ENCODE assay signal across 8 mouse cellular contexts in the genomic region with DNA sequence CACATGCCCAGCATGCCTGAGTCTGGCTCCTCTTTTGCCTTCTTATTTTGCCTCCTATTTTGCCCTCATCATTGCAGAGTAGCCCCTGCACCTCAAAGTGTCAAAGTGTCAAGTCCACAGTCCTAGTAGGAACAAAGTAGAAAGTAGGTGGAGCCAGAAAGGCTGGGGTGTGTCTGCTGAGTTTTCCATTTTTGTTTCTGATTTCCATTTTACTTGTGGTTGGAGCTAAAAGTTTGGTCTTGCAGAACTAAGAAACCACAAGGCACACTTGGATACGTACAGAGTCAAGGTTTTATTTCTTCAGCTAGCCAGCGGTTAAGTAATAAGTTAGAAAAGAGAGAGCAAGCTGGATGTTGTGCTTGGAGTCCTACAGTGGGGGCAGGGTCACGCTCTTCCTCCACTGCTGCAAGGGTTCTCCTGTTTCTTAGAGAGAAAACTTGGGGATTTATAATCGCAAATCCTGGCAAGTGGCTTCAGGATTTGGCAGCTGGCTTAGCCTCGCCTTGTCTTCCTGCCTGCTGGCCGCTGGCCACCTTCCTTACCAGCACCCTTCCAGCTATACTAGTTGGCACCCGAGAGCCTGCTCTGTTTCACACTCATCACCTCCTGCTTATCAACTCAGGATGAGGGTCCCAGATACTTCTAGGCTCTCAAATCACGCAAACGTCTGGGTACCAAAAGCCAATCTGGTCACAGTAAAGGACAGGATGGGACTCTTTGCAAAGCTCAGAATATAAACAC. TPM values are rescaled to one million over a fixed set of nuclear protein-coding genes. Genes with fewer than 3 reads are reported as not detected.
DNase-seq lines count a peak whose midpoint lies in the region; TF ChIP-seq lines count a peak whose summit lies in the region.
"Had no signal": no experiment of that assay in that cellular context is flagged by ENCODE, and none has a peak within 500 bp of the region (broad histone marks: within the 10 kb centered on the region; RNA-seq: fewer than 3 reads in every experiment).

No protein-coding gene starts in this region.

- intact Hi-C loops in heart, adult 2 months (cut with DNase I): loop anchor here (5.0 kb wide), 1 partner anchor 173 kb away; no protein-coding TSS in a partner anchor

- no peak overlapping the region for H3K9ac ChIP-seq in heart, adult 2 months (ENCODE audit: low read depth, low read length)
- H3K9ac ChIP-seq: hindbrain, embryonic 15.5 days had no signal

- H3K4me3 ChIP-seq in heart, embryonic 10.5 days: no peak overlapping the region
- no peak overlapping the region for H3K4me3 ChIP-seq in heart, adult 2 months
- H3K4me3 ChIP-seq: hindbrain, embryonic 15.5 days had no signal

- TF ChIP-seq EP300 in heart, adult 2 months (IDR thresholded peaks at IDR 0.05; ENCODE audit: insufficient read depth, low read depth, low read length): no peak

- 47% methylated on average over 9 of the region's 9 CpGs for WGBS in heart, embryonic 10.5 days
- WGBS in heart, adult 2 months: 26% methylated on average over 9 of the region's 9 CpGs

- H3K79me2 ChIP-seq in heart, adult 2 months (replicated peaks; ENCODE audit: control insufficient read depth, insufficient read depth, low read length): no peaks in the 10 kb centered on the region

- H3K4me1 ChIP-seq in heart, embryonic 10.5 days: peaks cover 12% of the 10 kb centered on the region
- peaks cover 1% of the 10 kb centered on the region; the same call in 1 of the 2 replicates for H3K4me1 ChIP-seq in heart, adult 2 months (ENCODE audit: control insufficient read depth, insufficient read depth, low read length)

- no peak for TF ChIP-seq CTCF in heart, adult 2 months (IDR thresholded peaks at IDR 0.05)

- peak; percentile 97 for DNase-seq in heart, adult 11 months
- DNase-seq in heart, embryonic 10.5 days (ENCODE audit: low spot score): no peak
- DNase-seq in right cerebral cortex, postnatal 10 days (ENCODE audit: low spot score in 2 of 2): peak; percentile 81 to 83
- no peak for DNase-seq in right cerebral cortex, adult 2 months (ENCODE audit: low spot score in 2 of 2)
- peak; percentile 51 to 76 for DNase-seq in heart, adult 2 months
- DNase-seq in T-cell, adult 2 months (ENCODE audit: low spot score): no peak
- DNase-seq in gastrocnemius, postnatal 25 days: no peak

- H3K27me3 ChIP-seq in heart, embryonic 10.5 days (ENCODE audit: insufficient read depth, poor library complexity, severe bottlenecking): peaks cover 35% of the 10 kb centered on the region
- peaks cover 3% of the 10 kb centered on the region for H3K27me3 ChIP-seq in heart, adult 2 months (ENCODE audit: control insufficient read depth, insufficient read depth, low read length)
- H3K27me3 ChIP-seq: hindbrain, embryonic 15.5 days had no signal

- no peak overlapping the region for H3K27ac ChIP-seq in heart, embryonic 10.5 days
- peak overlapping the region; percentile 52 for H3K27ac ChIP-seq in heart, adult 2 months
- H3K27ac ChIP-seq: hindbrain, embryonic 15.5 days had no signal

- no peaks in the 10 kb centered on the region for H3K36me3 ChIP-seq in heart, embryonic 10.5 days
- H3K36me3 ChIP-seq in heart, adult 2 months (ENCODE audit: control insufficient read depth, insufficient read depth, low read length): no peaks in the 10 kb centered on the region
- H3K36me3 ChIP-seq: hindbrain, embryonic 15.5 days had no signal

- no peaks in the 10 kb centered on the region for H3K9me3 ChIP-seq in heart, embryonic 10.5 days
- H3K9me3 ChIP-seq: hindbrain, embryonic 15.5 days had no signal

- TF ChIP-seq POLR2A in heart, adult 2 months (IDR thresholded peaks at IDR 0.05; ENCODE audit: insufficient read depth, low read depth, low read length): no peak

RNA-seq across cellular contexts. Expression of a gene that starts 19.6 kb away (rescaled TPM):
- polyA plus RNA-seq in heart, embryonic 10.5 days (2016; fragmentation: Nextera tagmentation; extraction: Ambion mirVana): 22.5 and 41.8 TPM in 2 replicates
- total RNA-seq in heart, adult 2 months (2021): 1 to 10 TPM; 4.3 to 4.6 TPM
- 7.4 and 8.7 TPM in 2 replicates for polyA plus RNA-seq in heart, adult 2 months (2012; rRNA removed)
- 1 to 10 TPM in 1 of 2 experiments, under 1 TPM in 1; 0.97 to 1.9 TPM for total RNA-seq in gastrocnemius, postnatal 25 days (2021)

RNA-seq across cellular contexts. Expression of a gene that starts 25.7 kb away (rescaled TPM):
- 0.24 and 0.28 TPM in 2 replicates for polyA plus RNA-seq in heart, embryonic 10.5 days (2016; fragmentation: Nextera tagmentation; extraction: Ambion mirVana)
- total RNA-seq in heart, adult 2 months (2021): under 1 TPM; 0.50 to 0.84 TPM
- 0.61 and 0.96 TPM in 2 replicates for polyA plus RNA-seq in heart, adult 2 months (2012; rRNA removed)
- total RNA-seq in gastrocnemius, postnatal 25 days (2021): under 1 TPM; 0.15 to 0.16 TPM

RNA-seq across cellular contexts. Expression of a gene that starts 35.6 kb away (rescaled TPM):
- polyA plus RNA-seq in heart, embryonic 10.5 days (2016; fragmentation: Nextera tagmentation; extraction: Ambion mirVana): 31.6 and 34.9 TPM in 2 replicates
- 10 to 100 TPM; 17.8 to 20.6 TPM for total RNA-seq in heart, adult 2 months (2021)
- 38.3 and 45.2 TPM in 2 replicates for polyA plus RNA-seq in heart, adult 2 months (2012; rRNA removed)
- total RNA-seq in gastrocnemius, postnatal 25 days (2021): 10 to 100 TPM; 10.7 to 11.1 TPM

RNA-seq across cellular contexts. Expression of a gene that starts 57.0 kb away (rescaled TPM):
- polyA plus RNA-seq in heart, embryonic 10.5 days (2016; fragmentation: Nextera tagmentation; extraction: Ambion mirVana): 182 and 196 TPM in 2 replicates
- total RNA-seq in heart, adult 2 months (2021): 10 to 100 TPM; 74.0 to 95.3 TPM
- polyA plus RNA-seq in heart, adult 2 months (2012; rRNA removed): 147 and 165 TPM in 2 replicates
- total RNA-seq in gastrocnemius, postnatal 25 days (2021): 100 to 1,000 TPM in 1 of 2 experiments, 10 to 100 TPM in 1; 71.2 to 105 TPM

Comparison
In these comparisons a context has a peak if more than half of its experiments do, and no peak if none do; other contexts are left out.
1. DNase-seq: peak in heart, adult 11 months (single experiment), right cerebral cortex, postnatal 10 days (2 of 2) and heart, adult 2 months (2 of 2); none in heart, embryonic 10.5 days (single experiment), right cerebral cortex, adult 2 months (0 of 2), T-cell, adult 2 months (single experiment) and gastrocnemius, postnatal 25 days (single experiment).